Mouse (Mus musculus) CH12.LX (cell line): ENCODE data around the gene Nat9.

Experiments used
- CTCF ChIP-seq, 2 experiments: IDR thresholded peaks in 1 of 2; conservative IDR thresholded peaks in 1 of 2; 2 replicates each; pipeline ENCODE4 v1.5.1; 2011 to 2012; ENCODE audit warnings: low read depth in 2 of 2, low read length in 2 of 2, improper control_type of control experiment in 1 of 2, inconsistent platforms in 1 of 2, mild to moderate bottlenecking in 1 of 2, moderate library complexity in 1 of 2
- EP300 ChIP-seq: IDR thresholded peaks from 2 replicates; pipeline ENCODE4 v1.6.1; 2011; ENCODE audit warnings: low read length, improper control_type of control experiment
- GABPA ChIP-seq: IDR thresholded peaks from 2 replicates; pipeline ENCODE4 v1.6.1; 2012; ENCODE audit warnings: low read depth, low read length, improper control_type of control experiment, inconsistent platforms; ENCODE audit not compliant: insufficient replicate concordance
- MAX ChIP-seq: IDR thresholded peaks from 2 replicates; pipeline ENCODE4 v1.6.1; 2011; ENCODE audit warnings: low read length, improper control_type of control experiment
- TBP ChIP-seq: conservative IDR thresholded peaks from 2 replicates; pipeline ENCODE4 v1.6.1; 2011; ENCODE audit warnings: low read depth, low read length, improper control_type of control experiment

- TF ChIP-seq TBP, result no peak
- TF ChIP-seq GABPA, result no peak
- TF ChIP-seq EP300, result no peak
- no peak for TF ChIP-seq MAX
- peak in 1 of 2 experiments; percentile 38; a peak in 2 of 4 replicates for TF ChIP-seq CTCF (conservative IDR thresholded peaks at IDR 0.05 in 1 of 2, IDR thresholded peaks at IDR 0.05 in 1 of 2; ENCODE audit: low read depth in 2 of 2, low read length in 2 of 2)
Measured at GRCm38 (mm10) chr11:115188539-115189231, 1.0 kb upstream of the Nat9 start.
